Mouse (Mus musculus): ENCODE measurements around the gene Gm4836. TPM values are rescaled to one million over a fixed set of nuclear protein-coding genes. Genes with fewer than 3 reads are reported as not detected.

The Gm4836 gene
- not detected for total RNA-seq (2023)

GRCm38 (mm10) chrX:28293532-28293931 lies at the start of gene Gm4836:
Gene Gm4836 (minus strand): TSS chrX:28293632.

Measured in B cell, adult 67 days (primary cell).